Mouse (Mus musculus) testis, adult 2 months (tissue): ENCODE data around the gene Nuak1.

Experiments used
- CTCF ChIP-seq: fragments of 200-500 bp; IDR thresholded peaks from 2 replicates; pipeline ENCODE4 v1.5.1; 2012; ENCODE audit warnings: low read depth, mild to moderate bottlenecking, inconsistent platforms, low read length, moderate library complexity; ENCODE audit not compliant: control insufficient read depth, insufficient read depth, insufficient replicate concordance
- POLR2A ChIP-seq: fragments of 200-500 bp; IDR thresholded peaks from 2 replicates; pipeline ENCODE4 v1.6.1; 2012; ENCODE audit warnings: low read depth, mild to moderate bottlenecking, inconsistent platforms, low read length, moderate library complexity; ENCODE audit not compliant: control insufficient read depth

GRCm38 (mm10) chr10:84393881-84394280 is 46.5 kb downstream of the Nuak1 start:
- no peak for TF ChIP-seq POLR2A
- TF ChIP-seq CTCF, result no peak
